Mouse (Mus musculus): ENCODE measurements around the gene Smad6.

The Smad6 gene

GRCm38 (mm10) chr9:63960829-63961185 lies 61.1 kb downstream of the Smad6 start:
- in situ Hi-C loops (cut with MseI, MboI), result no loop called here

DNA sequence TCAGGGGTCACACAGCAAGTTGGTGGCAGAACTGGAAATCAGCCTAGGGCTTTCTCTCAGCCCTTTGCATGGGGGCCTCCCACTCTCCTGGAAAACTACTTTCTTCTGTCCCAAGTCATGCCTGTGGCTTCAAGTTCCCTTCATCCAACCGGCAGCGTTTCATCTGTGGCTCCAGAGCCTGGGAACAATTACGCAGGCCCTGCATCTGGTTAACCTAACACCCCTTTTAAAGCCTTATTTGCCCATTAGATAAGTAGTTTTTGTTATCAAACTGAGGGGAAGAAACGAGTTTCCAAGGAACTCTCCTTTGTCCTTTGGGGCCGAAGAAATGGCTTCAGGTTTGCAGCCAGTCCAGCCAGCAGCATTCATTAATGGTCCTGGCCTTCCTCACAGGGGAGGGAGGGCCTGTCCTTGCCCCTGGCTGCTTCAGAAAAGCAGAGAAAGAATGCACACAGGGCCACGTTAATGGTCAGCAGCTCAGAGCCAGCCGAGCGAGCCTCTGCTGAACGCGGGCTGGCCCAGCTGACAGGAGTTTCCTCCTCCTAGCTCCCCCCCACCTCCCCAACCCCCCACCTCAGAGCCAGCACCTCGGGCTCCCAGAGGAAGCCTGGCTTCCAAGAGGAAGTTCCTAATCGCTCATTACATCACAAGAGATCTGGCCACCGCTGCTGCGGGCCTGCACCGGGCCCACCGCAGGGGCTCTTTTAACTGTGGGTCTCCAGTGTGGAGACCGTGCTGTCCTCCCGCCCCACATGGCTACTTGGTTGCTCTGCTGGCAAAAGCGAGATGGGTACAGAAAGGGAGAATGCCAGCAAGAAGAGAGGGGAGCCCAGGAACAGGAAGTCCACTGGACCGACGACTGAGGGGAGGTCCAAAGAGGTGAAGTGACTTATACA lies 61.7 kb downstream of the Smad6 start:
- in situ Hi-C loops (cut with MseI, MboI), result no loop called here

- in situ Hi-C loops (cut with MseI, MboI), result no loop called here
These were observed 62.5 kb downstream of the Smad6 start for GRCm38 (mm10) chr9:63959129-63959932.

- in situ Hi-C loops (cut with MseI, MboI), result no loop called here
These were observed 63.4 kb downstream of the Smad6 start for GRCm38 (mm10) chr9:63958337-63959030.

GRCm38 (mm10) chr9:63957647-63958185 lies 64.1 kb downstream of the Smad6 start:
- in situ Hi-C loops (cut with MseI, MboI), result no loop called here

GRCm38 (mm10) chr9:63956052-63956451 lies 65.8 kb downstream of the Smad6 start:
- in situ Hi-C loops (cut with MseI, MboI), result no loop called here

- in situ Hi-C loops (cut with MseI, MboI), result no loop called here
These were observed 68.2 kb downstream of the Smad6 start for GRCm38 (mm10) chr9:63953691-63954090.

- in situ Hi-C loops (cut with MseI, MboI), result no loop called here
These were observed 69.3 kb downstream of the Smad6 start for GRCm38 (mm10) chr9:63952591-63952990.

- in situ Hi-C loops (cut with MseI, MboI), result no loop called here
These were observed 71.5 kb downstream of the Smad6 start for GRCm38 (mm10) chr9:63950357-63950756.

GRCm38 (mm10) chr9:63949393-63949792 lies 72.5 kb downstream of the Smad6 start:
- in situ Hi-C loops (cut with MseI, MboI), result no loop called here

DNA sequence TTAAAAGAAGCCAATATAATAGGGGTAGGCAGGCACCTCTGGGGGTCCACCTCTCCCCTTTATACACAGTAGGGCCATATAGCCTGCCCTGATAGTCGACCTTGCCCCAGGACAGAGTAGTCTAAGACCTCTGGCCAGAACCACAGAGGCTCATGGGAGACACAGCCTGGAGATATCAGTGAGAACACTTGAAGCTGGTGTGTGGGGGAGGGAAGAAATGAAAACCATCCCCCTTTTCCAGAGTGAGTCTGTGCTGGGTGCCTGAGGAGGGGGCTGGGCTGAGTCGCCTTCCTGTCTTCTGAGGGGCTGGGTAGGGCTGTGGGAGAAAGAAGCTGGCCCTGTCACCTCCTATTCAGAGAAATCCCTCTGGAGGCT lies 79.3 kb downstream of the Smad6 start:
- in situ Hi-C loops (cut with MseI, MboI), result no loop called here

DNA sequence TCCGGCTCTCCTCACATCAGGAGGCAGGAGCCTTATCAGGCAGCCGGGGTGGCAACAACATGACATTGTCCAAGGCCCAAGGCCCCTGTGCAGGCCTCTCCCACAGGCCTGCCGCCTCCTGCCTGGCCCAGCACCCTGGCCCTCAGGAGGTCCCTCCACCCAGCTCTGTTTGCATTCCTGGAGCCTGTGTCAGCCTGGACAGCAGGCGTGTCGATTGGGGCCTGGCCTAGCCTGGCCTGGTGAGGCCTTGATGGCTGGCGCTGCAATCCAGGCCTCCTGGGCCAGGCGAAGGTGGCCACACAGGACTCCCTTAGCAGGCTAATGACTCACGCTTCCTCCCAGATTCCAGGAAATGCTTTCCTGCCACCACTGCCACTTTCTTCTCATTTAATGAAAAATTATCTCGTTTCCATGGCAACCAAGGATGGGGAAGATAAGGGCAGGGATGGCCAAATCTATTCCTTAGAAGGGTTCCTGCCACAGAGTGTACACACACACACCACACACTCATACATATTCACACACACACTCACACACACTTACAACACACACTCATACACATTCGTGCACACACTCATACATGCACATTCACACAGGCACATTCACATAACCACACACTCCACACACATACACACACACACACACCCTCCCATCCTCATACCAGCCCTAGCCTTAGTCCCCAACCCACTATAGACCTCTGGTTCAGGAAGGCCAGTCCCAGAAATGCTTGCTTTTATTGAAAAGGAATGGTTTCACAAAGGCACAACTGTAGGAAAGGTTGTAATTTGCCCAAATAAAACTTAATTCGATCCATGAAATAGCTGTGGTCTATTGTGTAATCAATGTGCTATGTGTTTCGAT lies 79.9 kb downstream of the Smad6 start:
- in situ Hi-C loops (cut with MseI, MboI), result no loop called here

DNA sequence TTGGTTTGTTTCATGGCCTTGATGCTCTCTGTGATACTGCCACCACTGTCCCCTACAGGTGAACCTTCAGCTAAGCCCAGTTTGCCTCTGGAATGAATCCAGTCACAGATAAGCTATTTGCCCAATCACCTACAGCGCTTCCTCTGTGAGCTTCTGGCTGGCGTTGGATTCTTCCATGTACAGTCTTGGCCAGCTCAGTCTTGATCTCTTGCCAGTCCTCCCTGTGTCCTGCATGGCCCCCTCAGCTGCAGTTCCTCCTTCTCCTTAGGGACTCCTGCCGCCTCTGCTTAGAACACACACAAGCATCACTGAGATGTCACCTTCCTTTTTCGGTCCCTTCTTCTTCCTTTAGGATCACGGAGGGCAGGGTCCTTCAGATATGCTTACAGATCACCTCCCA lies 85.6 kb downstream of the Smad6 start:
- in situ Hi-C loops (cut with MseI, MboI), result no loop called here

GRCm38 (mm10) chr9:63933068-63933467 lies 88.8 kb downstream of the Smad6 start:
- in situ Hi-C loops (cut with MseI, MboI), result no loop called here

DNA sequence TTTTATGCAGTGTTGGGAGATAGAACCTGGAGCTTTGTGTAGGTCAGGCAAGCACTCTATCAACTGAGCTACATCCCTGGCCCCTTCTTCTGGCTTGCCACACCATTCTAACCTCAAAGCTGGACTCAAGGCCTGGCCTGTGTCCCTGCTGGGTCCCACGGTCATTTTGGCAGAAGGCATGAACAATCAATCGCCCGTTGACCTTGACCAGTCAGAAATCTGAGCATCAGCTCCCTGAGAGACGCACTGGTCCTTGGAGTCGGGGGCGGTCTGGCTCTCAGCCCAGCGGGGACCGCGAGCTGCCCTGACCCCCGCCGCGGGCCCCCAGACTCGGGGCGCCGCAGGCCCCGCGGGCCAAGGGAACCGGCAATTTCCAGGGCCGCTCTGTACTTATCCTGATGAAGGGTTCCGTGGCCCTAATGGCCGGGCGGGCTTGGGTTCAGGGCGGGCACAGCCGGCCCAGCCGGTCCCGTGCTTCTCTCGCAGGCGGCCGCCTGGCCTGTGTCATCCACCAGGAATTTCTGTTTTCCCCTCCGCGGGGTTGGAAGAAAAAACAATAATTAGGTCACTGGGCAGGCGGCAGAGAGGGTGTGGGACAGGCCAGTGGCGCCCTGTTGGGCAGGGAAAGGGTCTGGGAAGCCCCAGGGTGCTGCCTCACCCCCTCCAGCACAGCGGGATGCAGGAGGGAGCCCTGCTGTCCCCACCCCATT lies 94.4 kb downstream of the Smad6 start:
- in situ Hi-C loops (cut with MseI, MboI), result no loop called here

DNA sequence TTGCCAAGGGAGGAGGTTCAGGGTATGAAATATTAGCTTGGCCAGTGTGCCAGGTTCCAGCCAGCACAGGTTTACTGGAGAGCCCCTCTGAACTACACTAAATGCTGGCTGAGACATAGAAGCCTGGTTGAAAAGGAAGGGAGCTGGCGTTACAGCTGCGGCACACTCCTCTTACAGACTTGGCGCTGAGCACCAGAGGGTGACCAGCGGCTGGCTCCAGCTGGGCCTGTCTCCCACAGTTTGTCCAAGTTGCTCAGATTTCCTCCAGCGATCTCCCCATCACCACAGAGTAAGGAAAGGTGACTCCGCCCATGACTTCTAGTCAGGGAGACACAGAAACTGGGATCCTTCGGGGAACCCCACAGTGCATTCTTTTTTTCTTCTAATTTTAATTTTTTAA lies 95.5 kb downstream of the Smad6 start:
- in situ Hi-C loops (cut with MseI, MboI), result no loop called here

DNA sequence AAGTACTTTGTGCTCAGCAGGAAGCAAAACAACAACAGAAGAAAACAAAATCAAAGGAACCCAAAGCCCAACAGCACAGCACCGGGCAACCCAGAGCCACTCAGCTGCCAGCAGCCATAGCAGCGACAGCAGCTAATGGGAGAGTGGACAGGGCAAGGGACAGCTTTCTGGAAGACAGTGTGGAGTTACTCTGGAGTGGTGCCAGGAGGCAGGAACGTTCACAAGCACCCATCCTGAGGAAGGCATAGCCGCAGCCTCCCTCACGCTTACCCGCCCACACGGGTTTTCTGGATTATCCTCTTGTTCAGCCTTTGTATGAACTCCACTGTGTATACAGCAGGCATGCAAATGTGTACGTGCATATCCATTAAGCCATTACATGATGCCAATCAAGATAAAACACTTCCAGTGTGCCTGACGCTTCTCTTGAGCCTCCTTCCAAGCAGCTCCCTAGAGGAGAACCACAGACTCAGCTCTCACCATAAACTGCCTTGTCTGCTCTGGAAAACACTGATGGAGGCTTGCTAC lies 98.6 kb downstream of the Smad6 start:
- in situ Hi-C loops (cut with MseI, MboI), result no loop called here

GRCm38 (mm10) chr9:63919708-63920107 lies 102.2 kb downstream of the Smad6 start:
- in situ Hi-C loops (cut with MseI, MboI), result loop anchor here (5.0 kb wide), 2 partner anchors 178 to 183 kb away; no protein-coding TSS in a partner anchor

DNA sequence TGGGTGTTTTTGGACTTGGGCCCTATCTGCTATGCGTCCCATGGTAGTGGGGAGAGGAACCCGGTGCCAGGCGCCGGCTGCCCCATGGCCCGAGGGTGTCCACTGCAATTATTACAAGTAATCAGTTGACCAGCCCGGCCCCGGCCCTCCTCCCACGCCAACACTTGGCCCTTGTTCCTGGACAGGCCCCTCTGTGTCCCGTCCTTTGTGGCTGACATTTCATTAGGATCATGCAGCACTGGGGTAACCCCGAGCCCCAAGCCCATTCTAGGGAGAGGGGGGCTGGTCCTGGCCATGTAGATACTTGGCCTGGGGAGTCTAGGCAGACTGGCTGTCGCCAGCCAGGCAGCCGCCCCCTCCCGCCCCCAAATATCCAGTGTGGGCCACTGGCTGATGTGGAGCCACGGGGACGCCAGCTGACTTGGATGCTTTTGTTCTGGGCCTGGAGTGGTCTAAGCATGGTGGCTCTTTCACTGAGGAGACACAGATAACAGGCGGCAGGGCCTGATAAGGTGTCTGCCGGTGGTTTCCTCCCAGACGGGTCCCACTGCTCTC lies 102.8 kb downstream of the Smad6 start:
- in situ Hi-C loops (cut with MseI, MboI), result loop anchor here (5.0 kb wide), 2 partner anchors 178 to 183 kb away; no protein-coding TSS in a partner anchor

DNA sequence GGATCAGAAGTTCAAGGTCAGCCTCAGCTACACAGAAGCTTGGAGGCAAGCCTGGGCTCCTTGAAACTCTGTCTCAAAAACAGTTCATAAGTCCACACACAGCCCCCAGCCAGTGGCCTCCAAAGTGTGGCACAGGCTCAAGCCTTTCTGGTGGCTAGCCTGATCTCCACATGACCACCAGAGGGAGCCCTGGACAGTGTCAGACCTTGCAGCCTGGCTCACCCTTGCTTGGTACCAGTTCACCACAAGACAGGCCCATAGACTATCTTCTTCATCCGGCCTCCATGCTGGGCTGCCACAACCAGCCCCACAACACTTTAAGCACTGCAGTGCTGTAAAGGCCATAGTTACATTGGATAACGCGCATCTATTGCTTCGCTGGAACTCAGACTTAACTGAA lies 103.6 kb downstream of the Smad6 start:
- in situ Hi-C loops (cut with MseI, MboI), result loop anchor here (5.0 kb wide), 2 partner anchors 179 to 184 kb away; no protein-coding TSS in a partner anchor
